Mouse (Mus musculus) effector memory CD4-positive, alpha-beta T cell, adult 7 months (primary cell): ENCODE data around the gene Exph5. TPM values are rescaled to one million over a fixed set of nuclear protein-coding genes. Genes with fewer than 3 reads are reported as not detected.

ENCODE experiments used
- polyA plus RNA-seq: library from polyadenylated mRNA; unstranded; fragments of 100-300 nt; shearing (Covaris generic); gene quantifications from one replicate; pipeline ENCODE4 v1.2.1, GENCODE M21; 2017

Exph5 gene
- polyA plus RNA-seq: 2.3 TPM

GRCm38 (mm10) chr9:53301269-53301720 is at the start of gene Exph5:
TSS of gene Exph5 (plus strand) at chr9:53301670.

GRCm38 (mm10) chr9:53383951-53384866 is 82.7 kb downstream of the Exph5 start, which contains the start of gene Kdelc2:
TSS of gene Kdelc2 (plus strand) at chr9:53384025.

GRCm38 (mm10) chr9:53402291-53402711 is 100.8 kb downstream of the Exph5 start, which contains the start of gene 4930550C14Rik:
TSS of gene 4930550C14Rik (plus strand) at chr9:53402325.

Other genes with a start within 250 kb of the Exph5 start
- 55.1 TPM for gene Ddx10, start 53.6 kb upstream of the Exph5 start, polyA plus RNA-seq
- gene Kdelc2, start 82.4 kb downstream of the Exph5 start, polyA plus RNA-seq: 2.0 TPM
- not detected for gene 4930550C14Rik, start 100.7 kb downstream of the Exph5 start, polyA plus RNA-seq
- gene Atm, start 235.1 kb downstream of the Exph5 start, polyA plus RNA-seq: 15.1 TPM
- gene Npat, start 235.4 kb downstream of the Exph5 start, polyA plus RNA-seq: 16.1 TPM